Mouse (Mus musculus) adrenal gland, postnatal 36 days (tissue): ENCODE data around the gene Cyren. TPM values are rescaled to one million over a fixed set of nuclear protein-coding genes. Genes with fewer than 3 reads are reported as not detected.
A peak's percentile ranks its signal among the peaks of the same experiment; 100 is the strongest.

Experiments used
- DNase-seq, 2 experiments: peaks; one replicate each; pipeline ENCODE4 v3.0.0; 2021; ENCODE audit warnings: mixed read lengths in 1 of 2
- total RNA-seq, 2 experiments: library from RNA; stranded (reverse); gene quantifications; 2 replicates each; pipeline ENCODE4 v1.2.3; 2021

Gene Cyren
- total RNA-seq, 2 experiments from 2014 or later: 5.3 to 9.6 TPM

DNA sequence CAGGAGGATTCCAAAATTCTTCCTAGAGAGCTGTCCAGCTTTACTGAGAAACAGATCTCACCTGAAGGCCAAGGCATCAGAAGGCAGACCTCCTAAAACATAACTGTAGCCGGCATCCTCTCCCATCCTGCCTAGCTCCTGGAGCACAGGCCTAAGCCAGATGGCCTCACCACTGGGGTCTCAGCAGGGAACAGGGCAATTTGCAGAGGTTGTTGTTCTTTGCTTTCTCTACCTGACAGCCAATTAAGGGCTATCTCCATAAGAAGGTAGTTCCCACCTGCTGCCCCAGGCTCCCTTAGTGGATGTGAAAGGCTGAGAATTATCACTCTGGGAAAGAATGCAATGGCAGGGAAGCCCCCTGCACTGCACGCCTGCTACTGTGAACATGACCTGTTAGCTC is 23.1 kb upstream of the Cyren start:
- no peak for DNase-seq

DNA sequence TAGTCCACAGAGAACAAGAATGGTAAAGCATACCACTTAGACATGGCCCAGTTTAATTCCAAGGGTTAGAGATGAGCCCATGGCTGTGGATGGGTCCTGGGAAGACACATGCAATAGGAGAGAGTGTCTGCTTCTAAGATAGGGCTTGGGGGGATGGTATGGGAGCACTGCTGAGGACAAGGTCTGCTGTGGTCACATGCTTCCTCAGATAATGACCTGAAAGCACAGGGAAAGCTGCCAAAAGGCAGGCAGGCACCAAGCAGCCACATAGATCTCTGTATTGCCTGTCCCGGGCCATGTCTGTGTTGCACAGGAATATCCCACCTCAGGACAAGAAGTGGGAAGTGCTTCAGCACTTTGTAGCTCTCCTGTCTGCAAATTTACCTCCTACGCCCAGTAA is 21.3 kb upstream of the Cyren start:
- peak; percentile 48 to 62 for DNase-seq

DNA sequence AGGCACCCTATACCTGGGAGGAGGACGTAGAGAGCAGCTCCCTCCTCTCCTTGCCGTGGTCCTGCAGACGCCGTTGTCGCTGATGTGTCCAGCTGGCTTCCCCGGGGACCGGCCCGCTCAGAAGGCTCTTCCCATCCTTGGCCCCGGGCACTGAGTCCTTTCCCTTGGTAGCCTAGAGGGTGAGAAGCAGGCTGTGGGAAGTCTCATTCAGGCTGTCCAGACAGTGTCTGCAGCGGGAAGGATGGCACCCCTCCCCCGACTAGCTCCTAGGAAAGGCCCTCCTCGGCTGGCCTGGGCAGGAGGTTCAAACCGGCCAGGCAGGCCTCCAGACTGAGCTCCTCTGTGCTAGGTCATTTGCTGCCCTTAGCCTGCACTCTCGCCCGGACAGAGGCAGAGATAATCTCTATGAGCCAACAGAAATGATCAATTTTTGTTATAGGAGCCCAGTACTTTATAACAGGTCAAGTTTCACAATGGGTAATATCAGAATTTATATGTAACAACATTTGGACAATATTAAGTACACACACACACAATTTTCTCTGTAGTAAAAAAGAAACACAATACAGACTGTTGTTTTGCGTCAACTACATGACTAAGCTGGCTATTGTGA is 18.4 kb upstream of the Cyren start:
- DNase-seq: no peak

DNA sequence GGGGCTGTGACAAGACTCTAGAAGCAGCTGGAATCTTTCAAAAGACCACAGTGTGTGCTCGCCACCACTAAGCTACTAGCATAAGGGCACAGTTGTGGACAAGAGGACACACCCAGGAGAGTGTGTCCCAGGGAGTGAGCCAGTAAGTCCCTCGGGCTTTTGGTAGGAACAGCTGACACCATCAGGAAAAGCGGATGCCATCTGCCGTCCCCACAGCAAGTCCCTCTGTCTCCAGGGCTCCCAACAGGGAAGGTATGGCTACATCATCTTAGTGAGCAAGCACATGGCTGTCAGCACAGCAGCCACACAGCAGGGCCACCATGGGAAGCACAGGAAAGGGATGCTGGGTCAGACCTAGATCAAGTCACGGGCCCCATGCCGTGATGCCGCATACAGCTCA is 17.7 kb upstream of the Cyren start:
- no peak for DNase-seq

DNA sequence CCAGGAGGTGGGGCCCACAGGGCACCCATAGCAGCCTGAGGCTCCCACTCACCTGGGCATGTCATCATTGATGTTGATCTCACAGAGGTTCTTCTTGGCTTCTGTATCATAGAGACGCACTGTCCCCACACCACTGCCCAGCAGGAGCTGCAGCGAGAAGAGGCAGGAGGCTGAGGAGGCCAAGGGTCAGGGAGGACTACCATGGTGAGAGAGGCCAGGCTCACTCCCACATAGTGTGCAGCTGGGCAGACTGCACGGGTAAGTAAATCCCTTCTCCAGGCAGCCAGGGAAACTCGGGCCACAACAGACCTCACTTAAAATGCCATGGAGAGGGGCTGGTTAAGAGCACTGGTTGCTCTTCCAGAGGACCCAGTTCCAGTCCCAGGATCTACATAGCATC is 11.3 kb upstream of the Cyren start:
- no peak for DNase-seq

DNA sequence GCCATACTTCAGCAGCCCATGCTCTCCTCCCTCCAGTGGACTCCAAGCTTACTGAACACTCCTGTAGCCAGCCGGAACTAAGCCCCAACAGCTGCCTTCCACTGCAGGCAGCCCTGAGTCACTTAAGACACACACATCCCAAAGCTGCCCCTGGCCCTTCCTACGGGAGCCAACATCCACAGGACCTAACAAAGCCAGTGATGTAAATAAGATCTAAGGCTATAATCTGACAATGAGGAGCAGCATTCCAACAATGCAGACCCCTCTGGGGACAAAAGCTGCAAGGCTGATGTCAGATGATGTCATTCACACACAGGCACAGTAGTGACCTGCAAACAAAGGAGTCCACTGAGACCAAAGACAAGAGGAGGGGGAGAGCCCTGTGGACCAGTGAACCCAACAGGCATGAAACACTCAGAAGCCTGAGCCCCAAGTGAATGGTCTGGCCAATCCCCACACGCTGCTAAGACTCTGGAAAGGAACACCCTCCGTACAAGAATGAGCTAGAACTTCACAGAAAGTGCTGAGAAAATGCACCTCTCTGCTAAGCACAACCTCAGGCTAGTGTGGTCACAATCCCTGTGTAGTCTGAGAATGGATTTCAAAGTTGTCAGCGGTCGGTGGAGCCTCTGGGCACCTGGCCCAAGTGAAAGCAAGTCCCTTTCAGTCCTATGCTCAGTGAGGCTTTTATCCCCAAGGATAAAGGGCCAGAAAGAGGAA is 9.4 kb upstream of the Cyren start:
- DNase-seq: no peak

DNA sequence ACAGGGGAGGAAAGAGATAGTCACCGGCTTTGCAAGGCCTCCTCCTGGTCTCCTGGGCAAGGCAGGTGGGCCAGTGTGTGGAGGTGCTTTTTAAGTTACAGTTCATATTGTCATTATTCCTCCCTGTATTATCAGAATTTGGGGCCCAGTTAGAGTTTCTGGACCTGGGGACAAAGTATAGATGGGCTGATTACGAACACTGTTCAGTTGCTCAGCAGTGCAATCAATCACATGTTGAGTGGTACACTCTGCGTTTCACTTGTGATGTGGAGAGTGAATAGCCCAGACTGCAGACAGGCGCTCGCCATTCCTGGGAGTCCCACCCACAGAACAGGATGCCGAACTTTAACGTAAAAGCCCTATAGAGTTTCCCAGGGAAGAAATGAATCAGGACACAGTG is 6.9 kb upstream of the Cyren start:
- no peak for DNase-seq

DNA sequence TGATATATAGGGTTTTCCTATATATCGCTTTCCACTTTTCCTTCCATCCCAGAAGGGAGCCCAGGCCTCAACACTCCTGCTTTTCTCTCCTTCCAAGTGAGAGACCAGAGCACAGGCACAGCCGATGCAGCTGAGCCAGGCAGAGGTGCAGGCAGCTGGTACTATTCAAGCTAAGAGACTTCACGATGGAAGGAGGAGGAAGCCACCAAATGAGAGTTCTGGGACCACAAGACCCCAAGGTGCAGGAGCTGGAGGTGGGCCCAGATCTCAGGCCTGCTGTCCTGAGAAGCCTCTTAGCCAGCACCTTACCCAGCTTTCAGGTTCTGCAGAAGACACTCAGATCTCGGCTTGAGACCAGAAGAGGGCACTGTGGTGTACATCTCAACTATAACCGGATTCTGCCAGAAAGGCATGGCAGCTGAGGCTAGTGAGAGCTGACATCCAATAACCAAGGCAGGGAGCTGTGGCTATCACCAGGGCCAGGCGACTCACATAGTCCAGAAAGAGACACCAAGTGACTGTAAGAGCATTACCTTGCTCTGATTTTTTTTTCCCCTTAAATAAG is 2.1 kb upstream of the Cyren start:
- peak; percentile 59 to 61 for DNase-seq

DNA sequence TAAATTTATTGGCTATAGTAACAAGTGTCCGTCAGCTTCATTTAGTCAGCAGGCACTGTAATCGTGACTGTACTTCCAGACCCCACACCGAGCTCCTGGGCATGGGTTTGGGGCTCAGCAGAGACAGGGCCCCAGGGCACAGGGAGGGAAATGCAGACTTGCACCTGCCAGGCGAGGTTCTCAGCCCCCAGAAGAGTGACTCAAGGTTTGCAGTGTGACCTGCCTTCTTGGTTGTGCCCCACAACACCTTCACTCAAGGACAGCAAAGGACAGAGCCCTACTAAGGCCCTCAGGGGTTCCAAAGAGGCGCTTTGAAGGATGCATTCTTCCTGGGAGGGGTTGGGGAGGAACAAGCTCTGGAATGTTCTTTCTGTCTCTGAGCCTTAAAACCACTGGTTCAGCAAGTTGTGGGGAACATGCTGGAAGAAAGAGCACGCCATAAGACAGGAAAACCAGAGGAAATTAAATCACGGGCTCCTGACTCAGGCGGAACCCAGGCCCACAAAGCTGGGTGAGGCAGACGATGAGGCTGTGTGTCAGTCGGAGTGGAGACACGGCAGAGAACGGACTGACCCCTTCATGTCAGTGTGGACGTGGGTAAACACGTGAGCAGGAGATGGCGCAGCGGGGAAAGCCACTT is 1.4 kb upstream of the Cyren start:
- no peak for DNase-seq

DNA sequence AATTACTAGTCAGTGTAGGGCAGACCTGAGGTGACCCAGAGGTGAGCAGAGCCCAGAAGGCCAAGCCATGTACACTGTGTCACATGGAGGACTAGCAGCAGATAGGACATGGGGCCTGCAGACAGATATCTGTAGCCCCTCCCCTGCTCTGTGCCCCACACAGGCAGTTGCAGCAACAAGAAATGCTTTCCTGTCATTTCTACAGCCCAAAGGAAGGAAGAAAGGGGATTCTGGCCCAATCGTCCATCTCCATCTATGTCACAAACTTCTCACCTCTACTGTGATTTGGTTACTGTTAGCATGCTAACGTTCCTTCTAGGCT is 1.1 kb downstream of the Cyren start:
- DNase-seq: no peak

DNA sequence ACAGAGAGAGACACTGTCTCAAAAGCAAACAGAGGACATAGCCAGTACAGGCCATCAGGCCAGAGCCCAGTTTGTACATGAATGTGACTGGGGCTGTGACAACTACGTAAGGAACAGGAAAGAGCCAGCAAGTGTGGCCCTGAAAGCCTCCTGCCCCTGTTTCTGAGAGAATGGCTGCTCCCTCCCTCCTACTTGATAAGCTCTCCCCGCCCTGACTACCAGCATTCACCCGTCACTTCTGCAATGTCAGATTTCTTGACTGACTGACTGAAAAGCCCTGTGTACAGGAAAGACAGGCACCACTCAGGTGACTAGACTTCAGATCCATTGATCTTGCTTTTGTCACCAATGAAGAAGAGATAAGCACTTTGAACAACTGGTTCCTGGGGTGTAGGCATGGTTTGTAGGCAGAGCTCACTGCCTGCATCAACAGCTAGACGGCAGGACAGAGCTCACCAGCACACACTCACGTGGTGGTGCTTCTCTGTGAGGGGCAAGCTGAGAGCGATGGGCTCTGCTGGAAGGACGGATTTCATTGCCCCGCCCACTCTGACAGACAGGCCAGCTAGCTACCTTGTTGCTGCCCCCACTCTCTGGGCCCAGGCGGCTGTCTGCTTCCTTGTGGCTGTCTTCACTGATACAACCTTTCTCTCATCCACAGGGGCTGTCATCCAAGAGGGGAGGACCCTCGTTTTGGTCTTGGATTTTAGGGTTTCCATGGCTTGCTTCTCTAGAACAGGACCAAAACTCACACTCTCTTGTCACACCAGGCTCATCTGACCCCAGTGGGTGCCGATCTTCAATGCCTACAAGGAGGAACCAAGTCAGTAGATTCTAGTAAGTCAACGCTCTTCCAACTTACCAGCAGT is 1.7 kb downstream of the Cyren start:
- no peak for DNase-seq

DNA sequence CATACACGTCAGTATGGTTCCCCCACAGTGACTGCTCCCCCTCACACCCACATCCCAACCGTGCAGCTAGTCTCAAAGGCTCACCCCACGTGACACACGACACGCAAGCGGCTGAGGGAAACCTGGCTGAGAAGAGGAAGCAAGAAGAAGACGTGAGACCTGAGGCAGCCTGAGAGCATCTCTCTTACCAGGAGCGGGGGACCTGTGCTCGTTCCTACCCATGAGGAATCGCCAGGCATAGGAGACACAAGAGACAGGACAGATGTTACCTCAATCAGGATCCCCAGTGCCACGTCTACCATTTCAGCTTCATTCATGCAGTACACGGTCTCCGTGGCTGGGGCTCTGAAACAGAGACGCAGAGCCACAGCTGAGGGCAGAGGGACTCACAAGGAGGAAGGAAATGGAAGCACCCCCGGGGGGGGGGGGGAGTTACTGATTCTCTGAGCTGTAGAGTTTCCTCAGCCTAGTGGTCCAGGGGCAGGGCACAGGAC is 2.5 kb downstream of the Cyren start:
- DNase-seq: no peak

DNA sequence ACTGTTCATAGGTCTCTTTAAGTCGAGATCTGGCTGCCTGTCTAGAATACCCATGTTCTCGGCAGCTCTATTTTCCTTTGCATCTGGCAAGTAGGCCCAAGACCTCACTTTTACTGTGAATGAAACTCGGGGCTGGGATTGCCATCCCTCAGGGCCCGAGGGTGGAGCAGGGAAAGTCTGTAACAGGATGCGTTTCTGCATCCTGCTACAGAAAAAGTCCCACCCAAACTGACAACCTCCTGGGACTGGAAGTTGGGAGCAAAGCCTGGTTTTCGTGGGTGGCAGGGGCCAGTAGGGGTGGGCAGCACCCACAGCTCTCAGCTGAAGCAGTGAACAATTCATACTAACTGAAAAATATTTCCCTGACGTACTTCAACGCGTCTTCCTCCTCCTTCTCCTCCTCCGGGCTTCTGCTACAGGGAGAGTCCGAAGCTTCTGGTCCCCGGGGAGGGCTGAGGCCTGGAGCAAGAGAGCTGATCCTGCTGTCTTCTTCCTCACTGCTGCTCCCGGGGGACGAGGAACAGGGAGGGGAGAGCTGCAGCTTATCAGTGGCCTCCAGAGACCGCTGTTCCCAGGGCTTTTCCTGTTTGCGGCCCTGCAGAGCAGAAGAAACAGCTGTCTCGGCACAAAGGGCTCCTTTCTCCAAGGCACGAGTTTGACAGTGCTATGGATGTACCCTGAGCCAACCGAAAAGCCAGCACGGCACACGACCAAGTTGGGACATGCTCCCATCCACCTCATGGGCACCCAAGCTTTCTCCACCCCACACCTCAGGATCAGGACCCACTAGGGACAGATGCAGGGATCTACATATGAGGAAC is 3.5 kb downstream of the Cyren start:
- peak; percentile 58 to 76 for DNase-seq

DNA sequence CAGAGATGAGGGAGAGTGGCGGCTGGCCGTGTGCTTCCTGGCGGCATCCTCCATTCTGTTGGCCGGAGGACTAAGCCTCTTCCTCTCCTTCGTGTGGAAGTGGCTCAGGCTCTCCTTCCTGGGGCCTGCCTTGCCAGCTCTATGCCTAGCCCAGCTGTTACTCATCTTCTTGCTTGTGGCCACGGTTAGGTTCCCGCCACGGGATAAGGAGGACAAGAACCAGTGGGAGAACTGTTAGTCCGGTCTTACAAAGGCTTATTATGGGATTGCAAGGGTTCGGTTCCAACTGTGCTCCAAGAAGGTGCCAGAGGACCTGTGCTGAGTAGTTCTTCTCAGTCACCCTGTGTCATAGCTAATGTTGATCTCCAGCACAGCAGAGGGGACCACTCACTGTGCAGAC is 5.0 kb downstream of the Cyren start:
- no peak for DNase-seq

DNA sequence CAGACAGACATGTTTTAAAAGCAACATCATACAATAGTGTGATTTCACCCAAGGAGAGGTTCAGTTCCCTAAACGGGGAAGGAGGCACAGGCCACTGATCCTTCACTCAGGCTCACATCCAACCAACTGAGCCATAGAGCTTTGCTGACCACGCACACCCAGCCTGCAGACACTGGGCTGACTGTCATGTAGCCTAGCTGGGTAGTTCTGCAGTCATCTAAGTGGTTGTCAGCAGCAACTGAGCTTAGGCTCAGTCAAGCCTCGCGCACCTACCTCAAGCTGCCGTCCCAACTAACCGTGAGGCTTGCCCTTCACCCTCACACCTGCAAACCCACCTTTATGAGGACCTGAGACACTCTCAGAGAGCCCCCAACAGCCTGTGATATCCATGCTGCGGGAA is 5.9 kb downstream of the Cyren start:
- no peak for DNase-seq

DNA sequence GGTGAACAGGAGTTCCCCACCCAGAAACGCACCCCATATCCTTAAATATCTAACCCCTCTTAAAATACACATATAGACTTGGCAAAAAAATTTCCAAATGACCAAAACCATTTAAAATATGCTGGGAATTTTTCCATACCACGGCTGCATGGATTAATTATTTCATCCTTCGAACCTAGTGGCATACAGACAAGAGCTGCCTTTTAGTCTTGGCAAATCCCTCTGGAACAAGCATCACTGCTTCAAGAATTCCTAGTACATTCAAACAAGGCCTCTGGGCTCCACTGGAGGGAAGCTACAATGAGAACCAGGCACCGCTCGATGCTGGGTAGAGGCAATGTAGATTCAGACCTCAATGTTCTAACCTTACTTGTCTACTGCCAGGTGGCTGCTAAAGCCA is 7.1 kb downstream of the Cyren start:
- DNase-seq: no peak

DNA sequence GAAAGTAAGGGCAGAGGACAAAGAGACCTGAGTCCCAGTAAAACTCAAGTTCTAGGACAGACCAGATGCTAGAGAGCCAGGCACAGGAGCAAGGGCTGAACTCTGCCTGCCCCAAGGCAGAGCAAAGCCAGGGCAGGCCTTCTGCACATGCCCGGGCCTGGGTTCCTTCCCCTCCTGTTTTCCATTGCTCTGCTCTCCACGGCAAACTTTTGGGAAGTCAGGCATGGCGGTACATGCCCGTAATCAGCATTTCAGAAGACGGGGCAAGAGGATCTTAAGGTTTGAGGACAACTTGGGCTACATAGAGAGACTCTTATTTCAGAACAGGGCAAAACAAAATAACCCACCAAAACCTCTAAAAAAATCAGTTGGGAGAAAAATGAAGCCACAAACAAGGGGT is 7.7 kb downstream of the Cyren start:
- DNase-seq: no peak

DNA sequence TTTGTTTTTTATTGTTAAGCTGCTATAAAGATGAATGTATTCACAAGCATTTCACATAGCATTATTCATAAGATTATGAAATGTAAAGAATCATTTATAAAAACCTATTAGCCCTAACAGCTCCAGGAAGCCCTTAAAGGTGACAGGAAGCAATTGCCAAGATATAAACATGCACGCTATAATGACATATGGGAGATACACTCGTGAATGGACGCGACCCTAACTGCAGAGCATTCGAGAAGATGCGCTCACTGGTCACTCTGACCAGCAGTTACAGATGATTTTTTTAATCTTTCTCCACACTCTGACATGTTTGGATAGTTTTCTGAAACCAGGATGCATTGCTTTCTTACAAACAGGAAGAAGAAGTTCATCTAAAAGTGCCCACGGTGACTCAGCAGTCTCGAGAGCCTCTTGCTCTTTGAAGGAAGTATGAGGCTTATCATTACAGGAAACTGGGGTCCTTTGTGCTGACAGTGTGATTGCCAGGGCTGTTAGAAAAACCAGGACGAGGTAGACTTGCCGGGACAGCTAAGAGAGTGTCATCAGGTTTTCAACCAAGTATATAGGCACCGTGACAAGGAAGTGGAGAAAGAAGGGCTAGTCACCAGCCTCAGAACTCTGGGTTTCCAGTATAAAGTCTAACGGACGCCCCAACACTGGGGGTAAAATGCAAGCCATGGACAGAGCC is 8.5 kb downstream of the Cyren start:
- peak in 1 of 2 experiments; percentile 43 for DNase-seq

DNA sequence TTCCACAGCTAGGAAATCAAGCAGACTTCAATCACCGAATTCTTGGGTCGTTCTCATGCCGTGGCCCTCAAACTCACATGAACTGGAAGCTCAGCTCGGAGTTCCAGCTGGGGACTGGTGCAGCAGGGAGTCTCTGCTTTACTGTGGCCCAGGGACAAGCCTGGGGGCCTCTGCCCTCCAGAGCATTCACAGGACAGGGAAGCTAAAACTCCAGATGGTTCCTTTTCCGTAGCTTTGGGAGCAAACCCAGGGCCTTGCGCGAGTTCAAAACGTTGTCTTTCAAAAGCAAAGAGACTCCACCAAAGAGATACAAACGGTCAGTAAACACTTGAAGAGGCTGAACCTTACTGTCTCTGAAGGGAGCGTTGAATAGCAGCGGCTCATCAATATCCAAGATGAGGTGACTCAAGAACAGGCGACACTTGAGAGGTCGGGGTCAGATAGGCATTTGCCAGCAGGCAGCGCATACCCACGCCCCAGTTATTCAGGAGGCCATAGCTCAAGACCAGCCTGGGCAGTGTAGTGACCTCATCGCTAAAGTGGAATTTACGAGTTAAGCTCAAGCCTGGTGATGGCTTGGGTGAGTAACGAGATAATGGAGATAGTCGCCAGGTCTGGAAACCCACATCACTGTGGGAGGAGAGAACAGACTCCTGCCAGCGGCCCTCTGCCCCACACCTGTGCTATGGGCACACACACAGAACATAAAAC is 9.2 kb downstream of the Cyren start:
- DNase-seq: no peak

DNA sequence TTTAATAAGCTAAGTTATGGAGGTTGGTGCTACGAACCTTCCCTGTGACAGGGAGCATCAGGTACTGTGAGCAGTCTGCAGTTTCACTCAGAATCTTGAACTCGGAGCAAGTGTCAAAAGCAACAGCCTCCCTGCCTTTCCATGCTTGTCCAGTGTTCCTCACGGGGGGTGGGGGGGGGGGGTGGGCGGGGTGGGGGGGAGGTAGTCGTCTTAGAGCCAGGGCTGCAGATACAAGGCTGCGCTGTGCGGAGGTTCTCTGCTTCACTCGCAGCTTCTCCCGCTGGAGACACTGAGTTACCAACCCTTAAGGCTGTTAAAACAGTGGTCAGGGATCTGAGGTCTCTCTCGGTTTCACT is 9.9 kb downstream of the Cyren start:
- no peak for DNase-seq
